Mouse (Mus musculus): ENCODE results near the gene Cep164. TPM values are rescaled to one million over a fixed set of nuclear protein-coding genes. Genes with fewer than 3 reads are reported as not detected.
A peak's percentile ranks its signal among the peaks of the same experiment; 100 is the strongest.
"Not testable (repeated sequence)": the region's sequence is repeated elsewhere in the genome, so short reads cannot be mapped to it uniquely, and the experiment has no call there.

Cep164 gene
- 1 to 10 TPM; 6.8 to 7.6 TPM for total RNA-seq (2021)

GRCm38 (mm10) chr9:45828291-45828963 is at the start of gene Cep164:
Cep164 (minus strand) TSS chr9:45828691.
- DNase-seq, result peak; percentile 81 to 85
- intact Hi-C loops (cut with DNase I), result no loop called here

GRCm38 (mm10) chr9:45877928-45878327 is 49.4 kb upstream of the Cep164 start:
- DNase-seq, result peak; percentile 19 to 43
- intact Hi-C loops (cut with DNase I), result loop anchor here (10.0 kb wide), 1 partner anchor 463 kb away; no protein-coding TSS in a partner anchor

- no peak for DNase-seq
- intact Hi-C loops (cut with DNase I), result loop anchor here (10.0 kb wide), 1 partner anchor 455 kb away; no protein-coding TSS in a partner anchor
These were observed 41.8 kb upstream of the Cep164 start for GRCm38 (mm10) chr9:45870265-45870664.

- intact Hi-C loops (cut with DNase I), result no loop called here
- DNase-seq, result no peak
These were observed 40.7 kb upstream of the Cep164 start for GRCm38 (mm10) chr9:45869181-45869580.

- intact Hi-C loops (cut with DNase I), result no loop called here
- DNase-seq, result no peak
These were observed 33.3 kb upstream of the Cep164 start for GRCm38 (mm10) chr9:45861813-45862212.

- intact Hi-C loops (cut with DNase I), result no loop called here
- DNase-seq, result no peak
These were observed 30.9 kb upstream of the Cep164 start for GRCm38 (mm10) chr9:45859364-45859763.

GRCm38 (mm10) chr9:45854136-45854535 is 25.6 kb upstream of the Cep164 start:
- DNase-seq, result no peak
- intact Hi-C loops (cut with DNase I), result no loop called here

GRCm38 (mm10) chr9:45853695-45854094 is 25.2 kb upstream of the Cep164 start:
- no peak for DNase-seq
- intact Hi-C loops (cut with DNase I), result no loop called here

GRCm38 (mm10) chr9:45851776-45852175 is 23.3 kb upstream of the Cep164 start:
- DNase-seq, result no peak
- intact Hi-C loops (cut with DNase I), result no loop called here

- intact Hi-C loops (cut with DNase I), result no loop called here
These were observed 22.8 kb upstream of the Cep164 start for GRCm38 (mm10) chr9:45851330-45851729.

GRCm38 (mm10) chr9:45850528-45851155 is 22.2 kb upstream of the Cep164 start:
- DNase-seq, result peak in 1 of 2 experiments; percentile 17
- intact Hi-C loops (cut with DNase I), result no loop called here

More at GRCm38 (mm10) chr9:45851330-45851729, 22.8 kb upstream of the Cep164 start:
- DNase-seq, result no peak

- intact Hi-C loops (cut with DNase I), result no loop called here
- peak; percentile 59 to 65 for DNase-seq
These were observed 21.3 kb upstream of the Cep164 start for GRCm38 (mm10) chr9:45849528-45850408.

GRCm38 (mm10) chr9:45846891-45847460 is 18.5 kb upstream of the Cep164 start:
- intact Hi-C loops (cut with DNase I), result no loop called here

GRCm38 (mm10) chr9:45846176-45846575 is 17.7 kb upstream of the Cep164 start:
- intact Hi-C loops (cut with DNase I); DNase-seq: not testable (repeated sequence)

More at GRCm38 (mm10) chr9:45846891-45847460, 18.5 kb upstream of the Cep164 start:
- no peak for DNase-seq

GRCm38 (mm10) chr9:45845541-45845940 is 17.1 kb upstream of the Cep164 start:
- intact Hi-C loops (cut with DNase I), result no loop called here
- no peak for DNase-seq

GRCm38 (mm10) chr9:45843780-45844179 is 15.3 kb upstream of the Cep164 start:
- no peak for DNase-seq
- intact Hi-C loops (cut with DNase I), result loop anchor here (5.0 kb wide), 1 partner anchor 49 kb away; no protein-coding TSS in a partner anchor

- intact Hi-C loops (cut with DNase I), result loop anchor here (5.0 kb wide), 1 partner anchor 49 kb away; no protein-coding TSS in a partner anchor
These were observed 14.5 kb upstream of the Cep164 start for GRCm38 (mm10) chr9:45843007-45843406.

GRCm38 (mm10) chr9:45841458-45841857 is 13.0 kb upstream of the Cep164 start:
- intact Hi-C loops (cut with DNase I), result loop anchor here (5.0 kb wide), 1 partner anchor 51 kb away; no protein-coding TSS in a partner anchor
- no peak for DNase-seq

More at GRCm38 (mm10) chr9:45843007-45843406, 14.5 kb upstream of the Cep164 start:
- no peak for DNase-seq

- DNase-seq, result peak in 1 of 2 experiments; percentile 7
- intact Hi-C loops (cut with DNase I), result loop anchor here (5.0 kb wide), 1 partner anchor 52 kb away; no protein-coding TSS in a partner anchor
These were observed 11.8 kb upstream of the Cep164 start for GRCm38 (mm10) chr9:45840331-45840730.

GRCm38 (mm10) chr9:45839982-45840300 is 11.4 kb upstream of the Cep164 start:
- no peak for DNase-seq
- intact Hi-C loops (cut with DNase I), result loop anchor here (5.0 kb wide), 1 partner anchor 52 kb away; no protein-coding TSS in a partner anchor
